Mouse (Mus musculus): Measurements from ENCODE around the gene Runx1. TPM values are rescaled to one million over a fixed set of nuclear protein-coding genes. Genes with fewer than 3 reads are reported as not detected.

The Runx1 gene
- polyA plus RNA-seq, 1 experiment from 2014 or later, result 9.1 TPM

DNA sequence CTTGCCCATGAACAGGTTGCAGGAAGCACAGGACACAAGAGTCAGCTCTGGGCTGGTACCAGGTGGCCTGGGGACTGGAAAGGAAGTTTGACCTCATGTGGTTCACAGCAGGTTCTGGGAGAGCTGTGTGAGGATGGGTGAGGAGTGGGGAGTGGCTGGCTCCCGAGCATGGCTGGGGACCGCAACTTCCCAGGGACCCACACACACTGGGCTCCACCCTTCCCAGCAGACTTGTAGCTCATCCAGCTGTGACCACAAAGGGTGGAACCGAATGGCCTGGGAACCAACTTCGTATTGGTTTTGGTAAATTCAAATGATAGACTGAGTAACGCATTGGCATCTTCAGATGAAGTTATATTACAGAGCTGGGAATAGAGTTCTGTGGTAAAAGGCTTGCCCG is 43.5 kb downstream of the Runx1 start:
- ATAC-seq, result no peak

DNA sequence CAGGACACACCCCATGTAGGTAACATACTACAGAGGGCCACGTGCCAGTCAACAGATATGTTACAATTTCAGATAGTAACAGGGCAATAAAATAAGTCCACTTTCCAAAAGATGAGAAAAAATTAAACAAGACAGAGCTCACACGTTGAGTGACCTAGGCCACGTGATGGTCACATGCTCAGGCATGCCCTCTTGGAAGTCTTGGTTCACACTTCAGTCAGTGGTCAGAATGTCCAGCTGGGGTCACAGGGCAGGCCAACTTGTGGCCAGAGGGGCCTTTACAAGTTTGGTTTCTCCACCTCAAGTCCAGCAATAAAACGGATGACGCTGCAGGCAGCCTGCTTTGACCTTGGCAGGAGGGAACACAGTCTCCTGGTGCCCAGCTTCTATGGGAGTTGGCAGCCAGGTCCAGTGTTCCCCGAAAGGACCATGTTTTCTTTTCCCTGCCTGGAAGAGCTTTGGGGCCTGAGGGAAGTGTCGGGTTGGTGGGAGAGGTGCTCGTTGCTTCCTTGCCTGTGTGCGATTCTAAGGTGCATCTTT is 46.0 kb downstream of the Runx1 start:
- no peak overlapping the region for H3K4me3 ChIP-seq (ENCODE audit: low read depth, low read length)
- H3K27me3 ChIP-seq (replicated peaks; ENCODE audit: insufficient read depth, low read length), result no peaks in the 10 kb centered on the region
- peaks cover 5% of the 10 kb centered on the region; the same call in 1 of the 2 replicates for H3K4me1 ChIP-seq (ENCODE audit: insufficient read depth, low read depth, low read length)
- no peak for ATAC-seq
- no peaks in the 10 kb centered on the region for H3K9me3 ChIP-seq (ENCODE audit: low read length)
- no peak overlapping the region for H3K9ac ChIP-seq (replicated peaks; ENCODE audit: low read depth)
- no peaks in the 10 kb centered on the region for H3K36me3 ChIP-seq (ENCODE audit: insufficient read depth, low read length)
- H3K27ac ChIP-seq (ENCODE audit: low read length), result no peak overlapping the region
- TF ChIP-seq CTCF (IDR thresholded peaks at IDR 0.05), result no peak
- TF ChIP-seq EP300 (IDR thresholded peaks at IDR 0.05), result no peak
- H3K4me2 ChIP-seq (replicated peaks; ENCODE audit: low read depth, low read length), result no peak overlapping the region
- no peak for DNase-seq (ENCODE audit: low spot score)
- 84% methylated on average over 9 of the region's 9 CpGs for WGBS

More for the DNA sequence above, 43.5 kb downstream of the Runx1 start:
- 84% methylated on average over 6 of the region's 6 CpGs for WGBS
- Histone ChIP-seq H3K27me3 (replicated peaks; ENCODE audit: insufficient read depth, low read length) (no peaks in the 10 kb centered on the region), H3K27ac (ENCODE audit: low read length) (no peak overlapping the region), H3K4me1 (ENCODE audit: insufficient read depth, low read depth, low read length) (peaks cover 5% of the 10 kb centered on the region; the same call in 1 of the 2 replicates), H3K36me3 (ENCODE audit: insufficient read depth, low read length) (no peaks in the 10 kb centered on the region), H3K4me2 (replicated peaks; ENCODE audit: low read depth, low read length) (no peak overlapping the region), H3K9ac (replicated peaks; ENCODE audit: low read depth) (no peak overlapping the region), H3K9me3 (ENCODE audit: low read length) (no peaks in the 10 kb centered on the region), H3K4me3 (ENCODE audit: low read depth, low read length) (no peak overlapping the region)
- TF ChIP-seq EP300 (IDR thresholded peaks at IDR 0.05) (no peak), CTCF (IDR thresholded peaks at IDR 0.05) (no peak)
- DNase-seq (ENCODE audit: low spot score), result no peak

- Histone ChIP-seq H3K4me2 (replicated peaks; ENCODE audit: low read depth, low read length) (no peak overlapping the region), H3K9ac (replicated peaks; ENCODE audit: low read depth) (no peak overlapping the region), H3K4me3 (ENCODE audit: low read depth, low read length) (no peak overlapping the region), H3K27ac (ENCODE audit: low read length) (no peak overlapping the region), H3K9me3 (ENCODE audit: low read length) (no peaks in the 10 kb centered on the region), H3K4me1 (ENCODE audit: insufficient read depth, low read depth, low read length) (peaks cover 4% of the 10 kb centered on the region; the same call in 1 of the 2 replicates), H3K27me3 (replicated peaks; ENCODE audit: insufficient read depth, low read length) (no peaks in the 10 kb centered on the region), H3K36me3 (ENCODE audit: insufficient read depth, low read length) (no peaks in the 10 kb centered on the region)
- DNase-seq (ENCODE audit: low spot score) (no peak), ATAC-seq (no peak)
- WGBS, result 92% methylated on average over 2 of the region's 2 CpGs
- no peak for TF ChIP-seq EP300 (IDR thresholded peaks at IDR 0.05)
- no peak for TF ChIP-seq CTCF (IDR thresholded peaks at IDR 0.05)
These were observed 46.8 kb downstream of the Runx1 start for GRCm38 (mm10) chr16:92779175-92779574.

- Histone ChIP-seq H3K9me3 (ENCODE audit: low read length) (no peaks in the 10 kb centered on the region), H3K27me3 (replicated peaks; ENCODE audit: insufficient read depth, low read length) (no peaks in the 10 kb centered on the region), H3K4me3 (ENCODE audit: low read depth, low read length) (no peak overlapping the region), H3K9ac (replicated peaks; ENCODE audit: low read depth) (no peak overlapping the region), H3K4me2 (replicated peaks; ENCODE audit: low read depth, low read length) (no peak overlapping the region), H3K27ac (ENCODE audit: low read length) (no peak overlapping the region), H3K4me1 (ENCODE audit: insufficient read depth, low read depth, low read length) (no peaks in the 10 kb centered on the region), H3K36me3 (ENCODE audit: insufficient read depth, low read length) (no peaks in the 10 kb centered on the region)
- WGBS, result 61% methylated on average over 9 of the region's 9 CpGs
- TF ChIP-seq EP300 (IDR thresholded peaks at IDR 0.05), result no peak
- no peak for TF ChIP-seq CTCF (IDR thresholded peaks at IDR 0.05)
- DNase-seq (ENCODE audit: low spot score), result no peak
- no peak for ATAC-seq
These were observed 47.7 kb downstream of the Runx1 start for GRCm38 (mm10) chr16:92778096-92778780.

GRCm38 (mm10) chr16:92767862-92768261 is 58.1 kb downstream of the Runx1 start:
- DNase-seq (ENCODE audit: low spot score) (peak; percentile 48), ATAC-seq (no peak)
- Histone ChIP-seq H3K9ac (replicated peaks; ENCODE audit: low read depth) (no peak overlapping the region), H3K36me3 (ENCODE audit: insufficient read depth, low read length) (no peaks in the 10 kb centered on the region), H3K9me3 (ENCODE audit: low read length) (no peaks in the 10 kb centered on the region), H3K27me3 (replicated peaks; ENCODE audit: insufficient read depth, low read length) (no peaks in the 10 kb centered on the region), H3K4me2 (replicated peaks; ENCODE audit: low read depth, low read length) (no peak overlapping the region), H3K4me1 (ENCODE audit: insufficient read depth, low read depth, low read length) (no peaks in the 10 kb centered on the region), H3K27ac (ENCODE audit: low read length) (no peak overlapping the region), H3K4me3 (ENCODE audit: low read depth, low read length) (no peak overlapping the region)
- WGBS, result 64% methylated on average over 4 of the region's 4 CpGs
- TF ChIP-seq EP300 (IDR thresholded peaks at IDR 0.05), result no peak
- no peak for TF ChIP-seq CTCF (IDR thresholded peaks at IDR 0.05)

DNA sequence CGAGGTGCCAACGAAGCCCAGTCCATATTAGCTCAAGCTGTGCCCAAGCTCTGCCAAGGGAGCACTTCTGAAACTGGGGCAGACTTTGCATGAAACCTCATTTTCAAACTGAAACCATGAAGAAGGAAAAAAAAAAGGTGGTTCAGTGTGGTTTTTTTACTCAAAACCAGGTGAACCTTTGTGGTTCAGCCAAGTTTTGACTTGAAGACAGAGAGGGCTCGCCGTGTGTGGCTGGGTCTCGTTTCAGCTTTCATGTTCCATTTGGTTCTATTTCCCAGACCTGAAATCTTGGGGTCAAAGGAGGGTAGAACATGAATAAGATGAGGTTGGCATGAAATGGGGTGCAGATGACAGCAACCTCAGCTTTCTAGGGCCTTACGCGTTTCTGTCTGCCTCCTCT is 58.5 kb downstream of the Runx1 start:
- no peak for TF ChIP-seq EP300 (IDR thresholded peaks at IDR 0.05)
- TF ChIP-seq CTCF (IDR thresholded peaks at IDR 0.05), result no peak
- Histone ChIP-seq H3K9me3 (ENCODE audit: low read length) (no peaks in the 10 kb centered on the region), H3K4me1 (ENCODE audit: insufficient read depth, low read depth, low read length) (no peaks in the 10 kb centered on the region), H3K27me3 (replicated peaks; ENCODE audit: insufficient read depth, low read length) (no peaks in the 10 kb centered on the region), H3K9ac (replicated peaks; ENCODE audit: low read depth) (no peak overlapping the region), H3K4me3 (ENCODE audit: low read depth, low read length) (no peak overlapping the region), H3K36me3 (ENCODE audit: insufficient read depth, low read length) (no peaks in the 10 kb centered on the region), H3K4me2 (replicated peaks; ENCODE audit: low read depth, low read length) (no peak overlapping the region), H3K27ac (ENCODE audit: low read length) (no peak overlapping the region)
- no peak for ATAC-seq
- no peak for DNase-seq (ENCODE audit: low spot score)
- 83% methylated on average over 7 of the region's 7 CpGs for WGBS
